In the genomic region with DNA sequence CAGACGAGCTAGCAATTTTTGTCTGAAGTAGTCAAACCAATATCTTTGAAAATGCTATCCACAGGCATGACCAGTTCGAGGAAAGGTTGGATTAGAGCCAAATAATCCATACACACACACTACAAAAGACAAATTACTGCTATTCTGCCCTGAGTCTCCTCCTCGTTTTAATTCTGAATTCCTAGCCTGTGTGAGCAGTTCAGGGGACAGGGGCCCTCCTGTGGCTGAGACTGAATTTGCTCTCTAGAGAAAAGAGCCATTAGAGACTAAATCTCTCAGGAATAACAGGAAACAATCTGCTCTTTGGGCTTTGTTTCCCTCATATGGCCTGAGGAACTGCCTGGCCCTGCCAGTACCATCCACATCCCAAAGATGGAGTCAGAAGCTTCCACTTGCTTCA, we compare ENCODE assay signal across 10 mouse cellular contexts. TPM values are rescaled to one million over a fixed set of nuclear protein-coding genes. Genes with fewer than 3 reads are reported as not detected.
DNase-seq lines count a peak whose midpoint lies in the region; ATAC-seq lines count a peak whose summit lies in the region.
"Had no signal": no experiment of that assay in that cellular context is flagged by ENCODE, and none has a peak within 500 bp of the region (broad histone marks: within the 10 kb centered on the region; RNA-seq: fewer than 3 reads in every experiment).

No protein-coding gene starts in this region.

- 0 out of 2 replicates have a peak, but pooled peaks cover 4% of the 10 kb centered on the region for H3K4me1 ChIP-seq in kidney, embryonic 16.5 days (ENCODE audit: insufficient read depth, low read length)
- H3K4me1 ChIP-seq in neural tube, embryonic 14.5 days (ENCODE audit: control insufficient read depth, insufficient read depth, low read length) = peaks cover 10% of the 10 kb centered on the region
- peaks cover 43% of the 10 kb centered on the region for H3K4me1 ChIP-seq in neural tube, embryonic 15.5 days
- H3K4me1 ChIP-seq in forebrain, embryonic 14.5 days (ENCODE audit: control insufficient read depth, insufficient read depth, low read length) = peaks cover 3% of the 10 kb centered on the region; the same call in 1 of the 2 replicates

- no peak overlapping the region for H3K27ac ChIP-seq in kidney, embryonic 16.5 days (ENCODE audit: low read length)
- no peak overlapping the region for H3K27ac ChIP-seq in neural tube, embryonic 14.5 days (ENCODE audit: low read depth, low read length)
- H3K27ac ChIP-seq in neural tube, embryonic 15.5 days (replicated peaks) = no peak overlapping the region
- H3K27ac ChIP-seq in forebrain, embryonic 14.5 days (ENCODE audit: low read depth, low read length) = no peak overlapping the region

- peak; percentile 57 for DNase-seq in kidney, postnatal 10 days
- peak; percentile 72 for DNase-seq in forebrain, embryonic 14.5 days (ENCODE audit: low spot score)
- DNase-seq in retina, postnatal 1 day = peak; percentile 32
- no peak for DNase-seq in thymus, postnatal 25 days
- DNase-seq: cerebellum, postnatal 14 days; gastrocnemius, postnatal 36 days; right cerebral cortex, postnatal 14 days had no signal

- no peak overlapping the region for H3K9ac ChIP-seq in kidney, embryonic 16.5 days (replicated peaks; ENCODE audit: low read length)
- H3K9ac ChIP-seq in neural tube, embryonic 14.5 days (replicated peaks; ENCODE audit: low read depth, low read length) = no peak overlapping the region
- no peak overlapping the region for H3K9ac ChIP-seq in neural tube, embryonic 15.5 days (replicated peaks)
- no peak overlapping the region for H3K9ac ChIP-seq in forebrain, embryonic 14.5 days (ENCODE audit: low read length)

- WGBS in kidney, embryonic 16.5 days = 48% methylated on average over 3 of the region's 3 CpGs
- WGBS in neural tube, embryonic 14.5 days = 44% methylated on average over 3 of the region's 3 CpGs
- 27% methylated on average over 3 of the region's 3 CpGs for WGBS in neural tube, embryonic 15.5 days
- WGBS in forebrain, embryonic 14.5 days = 27% methylated on average over 3 of the region's 3 CpGs

- peaks cover 32% of the 10 kb centered on the region for H3K27me3 ChIP-seq in kidney, embryonic 16.5 days (ENCODE audit: insufficient read depth, low read length)
- H3K27me3 ChIP-seq in neural tube, embryonic 14.5 days (ENCODE audit: control insufficient read depth, insufficient read depth, low read length) = peaks cover 13% of the 10 kb centered on the region
- H3K27me3 ChIP-seq in neural tube, embryonic 15.5 days (replicated peaks) = peaks cover 16% of the 10 kb centered on the region
- H3K27me3 ChIP-seq in forebrain, embryonic 14.5 days (replicated peaks; ENCODE audit: control insufficient read depth, insufficient read depth, low read length) = peaks cover 15% of the 10 kb centered on the region

- H3K9me3 ChIP-seq in kidney, embryonic 16.5 days (ENCODE audit: low read length) = no peaks in the 10 kb centered on the region
- H3K9me3 ChIP-seq in neural tube, embryonic 14.5 days (ENCODE audit: control insufficient read depth, low read length) = no peaks in the 10 kb centered on the region
- H3K9me3 ChIP-seq in neural tube, embryonic 15.5 days (replicated peaks) = no peaks in the 10 kb centered on the region
- H3K9me3 ChIP-seq in forebrain, embryonic 14.5 days (replicated peaks; ENCODE audit: control insufficient read depth, low read length) = no peaks in the 10 kb centered on the region

- ATAC-seq in kidney, embryonic 16.5 days (ENCODE audit: low FRiP score, low TSS enrichment) = no peak
- peak; percentile 38; the same call in 1 of the 2 replicates for ATAC-seq in neural tube, embryonic 14.5 days (ENCODE audit: low read depth)
- no peak for ATAC-seq in neural tube, embryonic 15.5 days (ENCODE audit: low FRiP score)
- peak; percentile 47; the same call in 1 of the 2 replicates for ATAC-seq in forebrain, embryonic 14.5 days

- H3K4me3 ChIP-seq in kidney, embryonic 16.5 days (ENCODE audit: low read length) = no peak overlapping the region
- H3K4me3 ChIP-seq in neural tube, embryonic 14.5 days (ENCODE audit: low read depth, low read length) = no peak overlapping the region
- H3K4me3 ChIP-seq in neural tube, embryonic 15.5 days (replicated peaks) = no peak overlapping the region
- no peak overlapping the region for H3K4me3 ChIP-seq in forebrain, embryonic 14.5 days (ENCODE audit: low read depth, low read length)

- no peak overlapping the region for H3K4me2 ChIP-seq in kidney, embryonic 16.5 days (replicated peaks; ENCODE audit: low read depth, low read length)
- H3K4me2 ChIP-seq in neural tube, embryonic 14.5 days (ENCODE audit: low read depth, low read length) = no peak overlapping the region
- no peak overlapping the region for H3K4me2 ChIP-seq in neural tube, embryonic 15.5 days
- H3K4me2 ChIP-seq in forebrain, embryonic 14.5 days (ENCODE audit: low read length) = no peak overlapping the region

- H3K36me3 ChIP-seq in kidney, embryonic 16.5 days (ENCODE audit: insufficient read depth, low read length) = no peaks in the 10 kb centered on the region
- no peaks in the 10 kb centered on the region for H3K36me3 ChIP-seq in neural tube, embryonic 14.5 days (ENCODE audit: control insufficient read depth, insufficient read depth, low read length)
- no peaks in the 10 kb centered on the region for H3K36me3 ChIP-seq in neural tube, embryonic 15.5 days
- H3K36me3 ChIP-seq in forebrain, embryonic 14.5 days (ENCODE audit: control insufficient read depth, insufficient read depth, low read length) = no peaks in the 10 kb centered on the region

RNA-seq across cellular contexts. Expression of a gene that starts 3.2 kb away (rescaled TPM):
- 12.5 and 13.9 TPM in 2 replicates for polyA plus RNA-seq in kidney, embryonic 16.5 days (2015; fragmentation: Nextera tagmentation; extraction: Ambion mirVana)
- 20.0 and 20.4 TPM in 2 replicates for polyA plus RNA-seq in neural tube, embryonic 14.5 days (2014; fragmentation: Nextera tagmentation; extraction: Ambion mirVana)
- polyA plus RNA-seq in neural tube, embryonic 15.5 days (2015; fragmentation: Nextera tagmentation; extraction: Ambion mirVana) = 17.9 and 20.2 TPM in 2 replicates
- 14.8 and 21.1 TPM in 2 replicates for polyA plus RNA-seq in forebrain, embryonic 14.5 days (2014; fragmentation: Nextera tagmentation; extraction: Ambion mirVana)

Comparison
In these comparisons a context has a peak if more than half of its experiments do, and no peak if none do; other contexts are left out.
1. ATAC-seq: peak in neural tube, embryonic 14.5 days (single experiment) and forebrain, embryonic 14.5 days (single experiment); none in kidney, embryonic 16.5 days (single experiment) and neural tube, embryonic 15.5 days (single experiment).